Mouse (Mus musculus): ENCODE results near the gene Znhit1. TPM values are rescaled to one million over a fixed set of nuclear protein-coding genes. Genes with fewer than 3 reads are reported as not detected.

The Znhit1 gene
- total and polyA plus RNA-seq, 3 experiments: 35.5 to 287 (median 88.7) TPM

DNA sequence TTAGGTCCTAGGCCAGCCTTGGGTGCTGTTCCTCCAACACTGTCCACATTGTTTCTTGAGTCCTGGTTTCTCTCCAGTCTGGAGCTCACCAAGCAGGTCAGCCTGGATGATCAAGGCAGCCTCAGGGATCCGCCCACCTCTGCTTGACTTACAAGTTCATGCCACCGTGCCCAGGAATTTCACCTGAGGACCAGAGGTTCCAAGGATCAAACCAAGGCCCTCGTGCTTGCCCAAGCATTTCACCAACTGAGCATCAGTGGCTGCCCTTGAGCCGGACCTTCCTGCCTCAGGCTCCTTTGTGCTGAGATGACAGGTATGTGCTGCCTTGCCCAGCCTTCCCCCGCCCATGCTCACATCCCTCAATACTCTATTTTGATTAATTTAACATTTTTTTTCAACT, 50.2 kb downstream of the Znhit1 start:
- Histone ChIP-seq H3K9me3 (replicated peaks) (peaks cover 3% of the 10 kb centered on the region), H3K27me3 (ENCODE audit: insufficient read depth, low read length) (no peaks in the 10 kb centered on the region), H3K4me1 (ENCODE audit: insufficient read depth, low read depth, low read length) (0 out of 2 replicates have a peak, but pooled peaks cover 4% of the 10 kb centered on the region), H3K4me3 (ENCODE audit: low read depth, low read length) (no peak overlapping the region), H3K36me3 (replicated peaks) (peaks cover 66% of the 10 kb centered on the region)
- ATAC-seq (ENCODE audit: extremely low read depth, insufficient number of reproducible peaks, low FRiP score, poor library complexity, severe bottlenecking) (no peak), DNase-seq (ENCODE audit: low spot score) (no peak)
- TF ChIP-seq CTCF (IDR thresholded peaks at IDR 0.05; ENCODE audit: low read depth, low read length): no peak
- TF ChIP-seq GATA2 (IDR thresholded peaks at IDR 0.05; ENCODE audit: borderline replicate concordance, low read depth, low read length): no peak
- no peak for TF ChIP-seq TAL1 (conservative IDR thresholded peaks at IDR 0.05; ENCODE audit: low read depth, low read length)
- TF ChIP-seq POLR2AphosphoS5 (IDR thresholded peaks at IDR 0.05; ENCODE audit: insufficient replicate concordance, low read depth, low read length): no peak
- no peak for TF ChIP-seq GATA1 (IDR thresholded peaks at IDR 0.05; ENCODE audit: borderline replicate concordance, low read length)

DNA sequence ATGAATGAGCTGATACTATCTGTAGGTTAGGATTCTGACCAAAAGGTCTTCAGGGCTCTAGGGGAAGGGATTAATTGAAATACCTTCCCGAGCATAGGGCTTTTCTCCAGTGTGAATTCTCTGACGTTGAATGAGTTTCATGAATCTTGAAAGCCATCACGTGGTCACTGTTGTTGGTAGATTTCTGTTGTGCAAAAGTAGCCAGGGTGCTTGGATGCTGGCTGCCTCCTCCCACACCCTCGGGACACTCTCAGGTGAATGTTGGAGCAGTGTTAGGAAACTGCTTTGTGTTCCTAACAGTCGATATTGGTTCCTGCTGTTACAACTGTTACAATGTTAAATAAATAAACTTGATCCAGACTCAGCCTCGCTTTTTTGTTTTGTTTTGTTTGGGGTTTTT, 51.1 kb downstream of the Znhit1 start:
- no peak for TF ChIP-seq GATA2 (IDR thresholded peaks at IDR 0.05; ENCODE audit: borderline replicate concordance, low read depth, low read length)
- H3K36me3 ChIP-seq (replicated peaks): peaks cover 68% of the 10 kb centered on the region

DNA sequence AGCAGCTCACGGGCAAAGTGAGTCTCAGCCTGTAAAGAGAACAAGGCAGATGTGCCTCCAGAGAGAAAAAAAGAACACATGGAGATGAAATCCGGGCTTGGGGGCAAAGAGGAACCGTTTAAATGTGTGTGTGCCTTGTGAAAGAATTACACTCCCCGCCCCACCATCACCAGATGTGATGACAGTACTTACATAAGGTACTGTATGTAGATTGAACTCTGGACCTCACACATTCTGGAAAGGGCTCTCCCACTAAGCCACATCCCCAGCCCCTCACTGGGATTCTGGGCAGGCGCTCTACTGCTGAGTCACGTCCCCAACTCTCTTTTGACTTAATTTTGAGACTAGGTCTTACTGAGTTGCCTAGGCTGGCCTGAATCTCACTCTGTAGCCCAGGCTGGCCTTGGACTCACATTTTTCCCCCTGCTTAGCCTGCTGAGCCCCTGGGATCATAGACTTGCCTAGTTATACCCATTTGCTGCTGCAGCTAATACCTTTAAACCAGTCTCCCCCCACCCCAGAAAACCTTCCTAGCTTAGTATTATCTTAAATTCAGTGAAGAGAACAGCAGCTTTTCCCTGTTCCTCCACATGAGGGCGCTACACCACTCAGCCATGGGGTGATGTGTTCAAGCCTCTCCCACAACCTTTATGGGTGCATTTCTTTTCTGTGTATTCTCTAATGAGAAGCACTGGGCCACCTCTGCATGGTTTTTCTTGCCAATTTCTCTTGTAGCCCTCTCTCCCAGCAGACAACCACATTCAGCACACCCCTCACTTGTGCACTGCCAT, 51.7 kb downstream of the Znhit1 start:
- peaks cover 4% of the 10 kb centered on the region; the same call in 1 of the 2 replicates for H3K4me1 ChIP-seq (ENCODE audit: insufficient read depth, low read depth, low read length)
- peaks cover 72% of the 10 kb centered on the region for H3K36me3 ChIP-seq (replicated peaks)
- DNase-seq (ENCODE audit: low spot score) (no peak), ATAC-seq (ENCODE audit: extremely low read depth, insufficient number of reproducible peaks, low FRiP score, poor library complexity, severe bottlenecking) (no peak)
- H3K27me3 ChIP-seq (ENCODE audit: insufficient read depth, low read length): no peaks in the 10 kb centered on the region
- no peak overlapping the region for H3K4me3 ChIP-seq (ENCODE audit: low read depth, low read length)
- TF ChIP-seq POLR2AphosphoS5 (IDR thresholded peaks at IDR 0.05; ENCODE audit: insufficient replicate concordance, low read depth, low read length) (no peak), CTCF (IDR thresholded peaks at IDR 0.05; ENCODE audit: low read depth, low read length) (peak; percentile 25; the same call in 1 of the 2 replicates)
- H3K9me3 ChIP-seq (replicated peaks): peaks cover 3% of the 10 kb centered on the region

More for the DNA sequence above, 51.1 kb downstream of the Znhit1 start:
- H3K4me3 ChIP-seq (ENCODE audit: low read depth, low read length): no peak overlapping the region
- peaks cover 4% of the 10 kb centered on the region; the same call in 1 of the 2 replicates for H3K4me1 ChIP-seq (ENCODE audit: insufficient read depth, low read depth, low read length)
- ATAC-seq (ENCODE audit: extremely low read depth, insufficient number of reproducible peaks, low FRiP score, poor library complexity, severe bottlenecking) (no peak), DNase-seq (ENCODE audit: low spot score) (no peak)
- peaks cover 3% of the 10 kb centered on the region for H3K9me3 ChIP-seq (replicated peaks)
- H3K27me3 ChIP-seq (ENCODE audit: insufficient read depth, low read length): no peaks in the 10 kb centered on the region

DNA sequence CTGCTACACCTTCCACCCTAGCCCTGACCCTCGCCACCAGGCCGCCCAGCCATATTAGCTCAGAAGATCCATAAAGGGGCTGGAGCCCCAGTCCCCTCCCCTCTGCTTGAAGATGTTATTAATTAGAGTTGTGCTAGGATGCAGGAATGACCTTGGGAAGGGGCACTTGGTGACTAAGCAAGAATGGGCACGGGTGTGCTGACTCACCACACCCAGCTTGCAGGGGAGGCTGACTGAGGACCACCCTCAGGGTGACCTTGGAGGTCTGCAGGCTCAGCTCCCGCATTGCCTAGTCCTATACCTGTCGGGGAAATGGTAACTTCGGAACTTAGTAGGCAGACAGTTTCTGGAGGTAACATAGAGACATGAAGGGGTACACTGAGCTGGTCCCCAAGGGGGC, 53.9 kb downstream of the Znhit1 start:
- Histone ChIP-seq H3K4me3 (ENCODE audit: low read depth, low read length) (no peak overlapping the region), H3K27me3 (ENCODE audit: insufficient read depth, low read length) (no peaks in the 10 kb centered on the region), H3K4me1 (ENCODE audit: insufficient read depth, low read depth, low read length) (peaks cover 4% of the 10 kb centered on the region; the same call in 1 of the 2 replicates), H3K36me3 (replicated peaks) (peaks cover 89% of the 10 kb centered on the region), H3K9me3 (replicated peaks) (no peaks in the 10 kb centered on the region)
- no peak for ATAC-seq (ENCODE audit: extremely low read depth, insufficient number of reproducible peaks, low FRiP score, poor library complexity, severe bottlenecking)
- TF ChIP-seq GATA2 (IDR thresholded peaks at IDR 0.05; ENCODE audit: borderline replicate concordance, low read depth, low read length): no peak
- TF ChIP-seq GATA1 (IDR thresholded peaks at IDR 0.05; ENCODE audit: borderline replicate concordance, low read length): no peak
- no peak for TF ChIP-seq CTCF (IDR thresholded peaks at IDR 0.05; ENCODE audit: low read depth, low read length)
- TF ChIP-seq TAL1 (conservative IDR thresholded peaks at IDR 0.05; ENCODE audit: low read depth, low read length): no peak
- no peak for TF ChIP-seq POLR2AphosphoS5 (IDR thresholded peaks at IDR 0.05; ENCODE audit: insufficient replicate concordance, low read depth, low read length)
- no peak for DNase-seq (ENCODE audit: low spot score)

DNA sequence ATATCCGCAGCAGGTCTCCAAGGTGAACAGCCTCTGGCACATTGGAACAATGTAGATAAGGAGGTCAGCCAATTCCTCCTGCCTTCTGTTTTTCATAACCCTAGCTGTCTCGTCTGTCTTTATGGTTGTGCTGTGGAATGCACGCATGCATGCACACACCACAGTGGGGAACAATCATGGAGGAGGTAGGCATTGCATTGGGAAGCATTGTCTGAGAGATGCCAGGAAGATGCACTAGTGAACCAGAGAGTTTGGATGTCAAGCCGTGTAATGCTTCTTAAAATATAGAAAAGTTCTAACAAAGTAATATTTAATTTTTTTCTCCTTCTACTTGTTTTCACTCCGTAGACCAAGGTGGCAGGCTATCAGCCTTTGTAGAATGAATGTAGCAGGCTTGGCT, 54.9 kb downstream of the Znhit1 start:
- Histone ChIP-seq H3K27me3 (ENCODE audit: insufficient read depth, low read length) (no peaks in the 10 kb centered on the region), H3K9me3 (replicated peaks) (no peaks in the 10 kb centered on the region), H3K4me1 (ENCODE audit: insufficient read depth, low read depth, low read length) (peaks cover 4% of the 10 kb centered on the region; the same call in 1 of the 2 replicates), H3K4me3 (ENCODE audit: low read depth, low read length) (no peak overlapping the region), H3K36me3 (replicated peaks) (peaks cover 92% of the 10 kb centered on the region)
- DNase-seq (ENCODE audit: low spot score) (peak; percentile 63), ATAC-seq (ENCODE audit: extremely low read depth, insufficient number of reproducible peaks, low FRiP score, poor library complexity, severe bottlenecking) (peak; percentile 57)
- no peak for TF ChIP-seq GATA1 (IDR thresholded peaks at IDR 0.05; ENCODE audit: borderline replicate concordance, low read length)
- TF ChIP-seq TAL1 (conservative IDR thresholded peaks at IDR 0.05; ENCODE audit: low read depth, low read length): no peak
- TF ChIP-seq POLR2AphosphoS5 (IDR thresholded peaks at IDR 0.05; ENCODE audit: insufficient replicate concordance, low read depth, low read length): no peak
- no peak for TF ChIP-seq CTCF (IDR thresholded peaks at IDR 0.05; ENCODE audit: low read depth, low read length)
- no peak for TF ChIP-seq GATA2 (IDR thresholded peaks at IDR 0.05; ENCODE audit: borderline replicate concordance, low read depth, low read length)

Other genes with a start within 250 kb of the Znhit1 start
- gene Col26a1, start 104.8 kb downstream of the Znhit1 start, total RNA-seq (2014; fragmentation: Nextera tagmentation): not detected in 2 replicates
- 0.23 and 0.38 TPM in 2 replicates for gene Col26a1, start 104.8 kb downstream of the Znhit1 start, total RNA-seq (2017)
- gene Col26a1, start 104.8 kb downstream of the Znhit1 start, polyA plus RNA-seq (2012): not detected in 2 replicates
- gene Ift22, start 79.9 kb downstream of the Znhit1 start, total RNA-seq (2014; fragmentation: Nextera tagmentation): 10.5 and 16.6 TPM in 2 replicates
- gene Ift22, start 79.9 kb downstream of the Znhit1 start, total RNA-seq (2017): 5.6 and 6.1 TPM in 2 replicates
- gene Ift22, start 79.9 kb downstream of the Znhit1 start, polyA plus RNA-seq (2012): 3.9 and 6.5 TPM in 2 replicates
- gene Fis1, start 34.7 kb downstream of the Znhit1 start, total RNA-seq (2014; fragmentation: Nextera tagmentation): 143 and 157 TPM in 2 replicates
- 152 and 170 TPM in 2 replicates for gene Fis1, start 34.7 kb downstream of the Znhit1 start, total RNA-seq (2017)
- 439 and 593 TPM in 2 replicates for gene Fis1, start 34.7 kb downstream of the Znhit1 start, polyA plus RNA-seq (2012)
- gene Cldn15, start 21.4 kb downstream of the Znhit1 start, total RNA-seq (2014; fragmentation: Nextera tagmentation): 1.6 TPM in 1 of 2 replicates, not detected in the other
- 0.05 TPM in 1 of 2 replicates, not detected in the other for gene Cldn15, start 21.4 kb downstream of the Znhit1 start, total RNA-seq (2017)
- gene Cldn15, start 21.4 kb downstream of the Znhit1 start, polyA plus RNA-seq (2012): 0.08 and 0.13 TPM in 2 replicates
- gene Plod3, start 1.0 kb downstream of the Znhit1 start, total RNA-seq (2014; fragmentation: Nextera tagmentation): 21.4 and 39.8 TPM in 2 replicates
- gene Plod3, start 1.0 kb downstream of the Znhit1 start, total RNA-seq (2017): 19.7 and 20.7 TPM in 2 replicates
- gene Plod3, start 1.0 kb downstream of the Znhit1 start, polyA plus RNA-seq (2012): 33.1 and 33.9 TPM in 2 replicates
- gene Vgf, start 38.4 kb upstream of the Znhit1 start, total RNA-seq (2014; fragmentation: Nextera tagmentation): not detected in 2 replicates
- gene Vgf, start 38.4 kb upstream of the Znhit1 start, total RNA-seq (2017): 0.06 and 0.11 TPM in 2 replicates
- 0.56 and 0.59 TPM in 2 replicates for gene Vgf, start 38.4 kb upstream of the Znhit1 start, polyA plus RNA-seq (2012)
- gene Ap1s1, start 58.1 kb upstream of the Znhit1 start, total RNA-seq (2014; fragmentation: Nextera tagmentation): 36.8 and 37.5 TPM in 2 replicates
- 104 and 115 TPM in 2 replicates for gene Ap1s1, start 58.1 kb upstream of the Znhit1 start, total RNA-seq (2017)
- gene Ap1s1, start 58.1 kb upstream of the Znhit1 start, polyA plus RNA-seq (2012): 136 and 173 TPM in 2 replicates
- gene Serpine1, start 84.2 kb upstream of the Znhit1 start, total RNA-seq (2014; fragmentation: Nextera tagmentation): 76.9 and 92.3 TPM in 2 replicates
- gene Serpine1, start 84.2 kb upstream of the Znhit1 start, total RNA-seq (2017): 18.6 and 20.4 TPM in 2 replicates
- gene Serpine1, start 84.2 kb upstream of the Znhit1 start, polyA plus RNA-seq (2012): 1.1 and 1.9 TPM in 2 replicates
- 29.7 and 55.3 TPM in 2 replicates for gene Trim56, start 128.2 kb upstream of the Znhit1 start, total RNA-seq (2014; fragmentation: Nextera tagmentation)
- 25.8 and 34.1 TPM in 2 replicates for gene Trim56, start 128.2 kb upstream of the Znhit1 start, total RNA-seq (2017)
- 16.7 and 19.2 TPM in 2 replicates for gene Trim56, start 128.2 kb upstream of the Znhit1 start, polyA plus RNA-seq (2012)
- gene Muc3, start 161.3 kb upstream of the Znhit1 start, total RNA-seq (2014; fragmentation: Nextera tagmentation): not detected in 2 replicates
- gene Muc3, start 161.3 kb upstream of the Znhit1 start, total RNA-seq (2017): 0.12 TPM in 1 of 2 replicates, not detected in the other
- gene Muc3, start 161.3 kb upstream of the Znhit1 start, polyA plus RNA-seq (2012): not detected in 2 replicates
- gene Muc3a, start 224.4 kb upstream of the Znhit1 start, total RNA-seq (2014; fragmentation: Nextera tagmentation): 0.98 TPM in 1 of 2 replicates, not detected in the other
- 0.17 TPM in 1 of 2 replicates, not detected in the other for gene Muc3a, start 224.4 kb upstream of the Znhit1 start, total RNA-seq (2017)
- not detected in 2 replicates for gene Muc3a, start 224.4 kb upstream of the Znhit1 start, polyA plus RNA-seq (2012)

Data from G1E (cell line).